Mouse (Mus musculus) midbrain, embryonic 13.5 days (tissue): Measurements from ENCODE around the gene Zfp946. TPM values are rescaled to one million over a fixed set of nuclear protein-coding genes. Genes with fewer than 3 reads are reported as not detected.

Source experiments
- ATAC-seq: fragments of 200-750 bp; cut with Nextera tagmentation; 2 replicates; pipeline ENCODE4 v1.8.0; 2017; ENCODE audit warnings: mild to moderate bottlenecking, moderate TSS enrichment, moderate library complexity
- H3K27ac ChIP-seq: fragments of 300-500 bp; sonication (generic); 2 replicates; pipeline ENCODE4 v1.5.1; 2015; ENCODE audit warnings: inconsistent platforms, mild to moderate bottlenecking, moderate library complexity
- H3K27me3 ChIP-seq: fragments of 300-500 bp; sonication (generic); 2 replicates; pipeline ENCODE4 v1.6.1; 2015; ENCODE audit warnings: mild to moderate bottlenecking, inconsistent platforms
- H3K36me3 ChIP-seq: fragments of 300-500 bp; sonication (generic); 2 replicates; pipeline ENCODE4 v1.6.1; 2015; ENCODE audit warnings: mild to moderate bottlenecking, inconsistent platforms
- H3K4me1 ChIP-seq: fragments of 300-500 bp; sonication (generic); replicated peaks from 2 replicates; pipeline ENCODE4 v1.6.1; 2015; ENCODE audit warnings: inconsistent platforms
- H3K4me2 ChIP-seq: fragments of 300-500 bp; sonication (generic); replicated peaks from 2 replicates; pipeline ENCODE4 v1.6.1; 2015; ENCODE audit warnings: moderate library complexity, mild to moderate bottlenecking, inconsistent platforms
- H3K4me3 ChIP-seq: fragments of 300-500 bp; sonication (generic); replicated peaks from 2 replicates; pipeline ENCODE4 v1.5.1; 2015; ENCODE audit warnings: mild to moderate bottlenecking, inconsistent platforms
- H3K9ac ChIP-seq: fragments of 300-500 bp; sonication (generic); replicated peaks from 2 replicates; pipeline ENCODE4 v1.6.1; 2015; ENCODE audit warnings: mild to moderate bottlenecking, inconsistent platforms
- H3K9me3 ChIP-seq: fragments of 300-500 bp; sonication (generic); 2 replicates; pipeline ENCODE4 v1.6.1; 2016; ENCODE audit warnings: mild to moderate bottlenecking, inconsistent platforms
- WGBS: fragments of 180-500 bp; shearing (Covaris S2); methylation state at CpG from one replicate; pipeline ENCODE4 v1.1.7; 2015; 5-methylcytosine and 5-hydroxymethylcytosine counted together
- polyA plus RNA-seq: library from polyadenylated mRNA; unstranded; fragments of >200 nt; fragmentation: Nextera tagmentation; extraction: Ambion mirVana; gene quantifications from 2 replicates; pipeline ENCODE4 v1.2.1, GENCODE M21; 2015

Gene Zfp946
- polyA plus RNA-seq = 35.2 and 39.4 TPM in 2 replicates

DNA sequence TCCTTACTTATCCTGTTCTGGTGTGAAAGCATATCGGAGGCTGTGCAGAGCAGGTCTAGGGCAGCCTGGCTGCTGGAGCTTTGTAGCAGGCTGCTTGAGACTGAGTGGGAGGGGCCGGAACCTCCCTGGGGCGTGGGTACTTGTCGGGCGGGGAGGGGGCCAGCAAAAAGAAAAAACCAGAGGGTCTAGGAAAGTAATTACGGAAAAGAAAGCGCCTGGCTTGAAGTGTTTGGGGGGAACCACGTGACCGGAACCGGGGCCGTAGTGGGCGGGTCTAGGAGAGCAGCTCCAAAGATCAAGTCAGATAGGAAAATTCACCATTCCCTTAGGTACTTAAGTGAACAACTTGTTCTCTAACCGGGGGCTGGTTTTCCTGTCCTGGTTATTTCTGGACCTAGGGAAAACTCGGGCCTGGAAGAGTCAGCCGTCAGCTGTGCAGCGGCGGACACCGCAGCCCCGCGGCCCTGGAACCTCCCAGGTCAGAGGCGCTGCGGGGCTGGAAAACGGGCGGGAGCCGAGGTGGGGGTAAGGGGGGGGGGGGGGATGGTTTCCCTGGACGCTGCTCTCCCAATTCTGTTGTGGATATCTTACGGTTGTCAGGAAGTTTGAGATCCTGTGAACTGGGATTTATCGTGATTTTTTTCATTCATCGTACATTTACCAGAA is at the start of gene Zfp946:
Gene Zfp946, plus strand, starts transcription at position 271 of the 666 bp plus-strand sequence.
- Histone ChIP-seq H3K4me1 (peaks cover 26% of the 10 kb centered on the region), H3K27ac (peak within 1 kb of the TSS; percentile 85), H3K9me3 (no peaks in the 10 kb centered on the region), H3K36me3 (no peaks in the 10 kb centered on the region), H3K4me3 (peak within 1 kb of the TSS; percentile 59), H3K9ac (peak within 1 kb of the TSS; percentile 76), H3K4me2 (peak within 1 kb of the TSS; percentile 69), H3K27me3 (0 out of 2 replicates have a peak, but pooled peaks cover 3% of the 10 kb centered on the region)
- WGBS = under 1% methylated on average over 28 of the region's 29 CpGs
- ATAC-seq = peak; percentile 98

DNA sequence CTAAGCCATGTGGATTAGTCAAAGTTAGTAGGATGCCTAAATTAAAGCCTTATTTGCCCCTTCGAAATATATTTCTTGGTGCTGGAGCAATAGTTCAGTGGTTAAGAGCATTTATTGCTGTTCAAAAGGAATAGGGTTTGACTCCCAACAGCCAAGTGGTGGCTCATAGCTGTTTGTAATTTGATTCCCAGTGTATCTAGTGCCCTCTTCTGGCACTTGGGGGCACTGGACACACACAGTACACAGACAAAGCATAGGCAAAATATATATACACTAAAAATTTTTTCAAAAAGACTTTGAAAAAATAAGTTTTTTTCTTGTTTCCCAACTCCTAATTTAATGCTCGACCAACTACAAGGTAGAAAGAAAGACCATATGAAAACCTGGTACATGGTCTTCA is 13.3 kb upstream of the Zfp946 start:
- H3K9me3 ChIP-seq = no peaks in the 10 kb centered on the region
- no peak for ATAC-seq
- 74% methylated on average over 2 of the region's 2 CpGs for WGBS
- no peaks in the 10 kb centered on the region for H3K27me3 ChIP-seq
- H3K4me3 ChIP-seq = no peak overlapping the region
- no peaks in the 10 kb centered on the region for H3K4me1 ChIP-seq
- no peak overlapping the region for H3K9ac ChIP-seq
- H3K27ac ChIP-seq = no peak overlapping the region
- no peaks in the 10 kb centered on the region for H3K36me3 ChIP-seq
- no peak overlapping the region for H3K4me2 ChIP-seq

DNA sequence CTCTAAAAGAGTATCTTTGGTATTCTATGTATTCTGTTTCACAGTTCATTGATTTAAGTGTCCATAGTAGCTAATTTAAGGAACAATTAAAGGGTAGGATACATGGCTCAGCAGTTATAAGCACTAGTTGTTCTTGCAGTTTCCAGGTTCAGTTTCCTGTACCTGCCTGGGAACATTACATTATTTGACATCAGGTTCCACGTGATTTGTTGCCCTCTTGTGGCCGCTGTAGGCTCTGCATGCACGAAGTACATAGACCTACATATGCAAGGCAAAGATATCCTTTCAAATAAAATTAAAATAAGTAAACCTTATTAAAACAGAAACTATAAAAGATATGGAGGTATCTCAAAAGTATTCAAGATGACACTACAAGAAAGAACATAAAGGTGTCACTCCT is 6.5 kb upstream of the Zfp946 start:
- no peak overlapping the region for H3K27ac ChIP-seq
- 1% methylated on average over 3 of the region's 3 CpGs for WGBS
- ATAC-seq = peak; percentile 48; the same call in 1 of the 2 replicates
- H3K36me3 ChIP-seq = no peaks in the 10 kb centered on the region
- no peaks in the 10 kb centered on the region for H3K4me1 ChIP-seq
- no peaks in the 10 kb centered on the region for H3K9me3 ChIP-seq
- no peak overlapping the region for H3K9ac ChIP-seq
- H3K27me3 ChIP-seq = 0 out of 2 replicates have a peak, but pooled peaks cover 3% of the 10 kb centered on the region
- H3K4me3 ChIP-seq = no peak overlapping the region
- no peak overlapping the region for H3K4me2 ChIP-seq

DNA sequence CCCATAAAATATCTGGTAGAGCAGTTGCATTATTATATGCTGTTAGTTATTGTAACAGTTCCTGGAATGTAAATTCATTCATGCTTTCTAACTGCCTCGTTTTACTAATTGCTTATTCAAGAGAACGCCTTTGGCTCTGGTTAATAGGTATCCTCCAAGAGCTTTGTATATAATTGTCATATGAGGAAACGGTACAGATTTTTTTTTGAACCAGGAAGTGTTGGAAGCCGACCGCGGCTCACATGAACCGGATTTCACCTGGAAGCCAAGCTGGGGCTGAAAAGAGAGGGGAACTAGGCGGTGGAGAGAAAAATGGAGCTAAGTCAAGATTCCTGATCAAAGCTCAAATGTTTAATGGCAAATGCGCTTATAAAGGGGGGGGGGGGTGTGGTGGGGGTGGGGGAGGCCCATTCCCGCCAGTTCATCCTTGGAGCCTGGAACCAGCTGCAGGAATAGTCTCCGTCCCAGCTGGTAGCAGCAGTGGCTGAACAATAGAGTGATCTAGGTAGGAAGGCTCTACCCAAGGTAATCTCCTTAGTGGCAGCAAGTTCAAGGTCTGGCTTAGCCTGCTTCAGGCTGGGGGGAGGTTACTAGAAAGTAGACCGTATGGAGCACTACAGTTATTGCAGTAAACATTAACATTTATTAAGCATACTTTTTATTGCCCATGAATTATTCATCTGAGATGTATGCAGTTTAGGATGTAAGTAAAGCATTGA is 773 bp downstream of the Zfp946 start:
- Histone ChIP-seq H3K4me1 (peaks cover 26% of the 10 kb centered on the region), H3K36me3 (no peaks in the 10 kb centered on the region), H3K9ac (peak overlapping the region; percentile 76), H3K9me3 (no peaks in the 10 kb centered on the region), H3K27me3 (no peaks in the 10 kb centered on the region), H3K27ac (peak overlapping the region; percentile 85), H3K4me3 (peak overlapping the region; percentile 59), H3K4me2 (peak overlapping the region; percentile 69)
- 2% methylated on average over 12 of the region's 12 CpGs for whole genome bisulfite sequencing
- peak; percentile 43 for ATAC-seq

DNA sequence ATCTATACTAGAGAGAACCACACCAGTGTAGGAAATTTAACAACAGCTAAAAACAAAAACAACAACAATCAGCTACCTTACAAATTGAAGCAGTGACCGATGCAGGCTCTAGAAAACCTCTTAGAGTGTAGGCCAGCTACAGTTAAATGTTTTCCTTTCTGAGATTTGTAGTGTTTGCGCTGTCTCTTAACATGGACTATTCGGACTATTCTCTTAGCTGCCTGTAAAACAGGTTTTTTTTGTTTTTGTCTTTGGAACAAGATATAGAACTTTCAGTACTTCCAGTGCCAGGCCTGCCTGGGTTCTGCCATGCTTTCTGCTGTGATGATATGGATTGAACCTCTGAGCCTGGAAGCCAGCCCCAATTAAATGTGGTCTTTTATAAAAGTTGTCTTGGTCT is 23.7 kb downstream of the Zfp946 start:
- Histone ChIP-seq H3K4me3 (no peak overlapping the region), H3K4me2 (no peak overlapping the region), H3K9me3 (peaks cover 14% of the 10 kb centered on the region), H3K36me3 (peaks cover 32% of the 10 kb centered on the region), H3K27ac (no peak overlapping the region), H3K27me3 (no peaks in the 10 kb centered on the region), H3K9ac (no peak overlapping the region), H3K4me1 (no peaks in the 10 kb centered on the region)
- 95% methylated on average over 3 of the region's 3 CpGs for WGBS
- ATAC-seq = no peak

DNA sequence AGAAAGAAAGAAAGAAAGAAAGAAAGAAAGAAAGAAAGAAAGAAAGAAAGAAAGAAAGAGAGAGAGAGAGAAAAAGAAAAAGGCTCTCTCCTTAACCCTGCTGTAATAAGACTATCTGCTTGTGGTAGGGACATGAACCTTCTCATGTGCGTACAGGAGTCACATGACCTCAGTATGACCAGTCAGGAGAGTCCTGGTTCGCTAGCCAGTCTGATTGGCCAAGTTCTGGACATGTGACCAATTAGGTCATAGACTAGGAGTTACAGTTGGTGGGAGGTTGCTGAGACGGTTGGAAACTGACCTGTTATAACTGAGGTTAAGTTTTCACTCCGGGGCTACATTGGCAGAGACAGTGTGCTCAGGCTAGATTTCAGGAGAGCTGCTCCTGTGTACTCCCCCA is 73.1 kb downstream of the Zfp946 start:
- no peaks in the 10 kb centered on the region for H3K27me3 ChIP-seq
- H3K4me3 ChIP-seq = no peak overlapping the region
- no peak for ATAC-seq
- H3K9me3 ChIP-seq = peaks cover 14% of the 10 kb centered on the region; the same call in 1 of the 2 replicates
- H3K36me3 ChIP-seq = no peaks in the 10 kb centered on the region
- no peaks in the 10 kb centered on the region for H3K4me1 ChIP-seq
- no peak overlapping the region for H3K4me2 ChIP-seq
- no peak overlapping the region for H3K27ac ChIP-seq
- WGBS = 78% methylated on average over 4 of the region's 4 CpGs
- no peak overlapping the region for H3K9ac ChIP-seq

Other genes with a start within 250 kb of the Zfp946 start
- gene Zfp994, start 198.6 kb upstream of the Zfp946 start, polyA plus RNA-seq = 3.9 and 4.6 TPM in 2 replicates
- 12.2 and 12.5 TPM in 2 replicates for gene CT030661.1, start 109.4 kb upstream of the Zfp946 start, polyA plus RNA-seq
- 14.9 and 15.4 TPM in 2 replicates for gene Zfp944, start 62.8 kb upstream of the Zfp946 start, polyA plus RNA-seq
- gene Zfp758, start 62.8 kb upstream of the Zfp946 start, polyA plus RNA-seq = 11.4 and 11.6 TPM in 2 replicates
- gene Vmn2r111, start 149.3 kb downstream of the Zfp946 start, polyA plus RNA-seq = not detected in 2 replicates
- gene Vmn2r112, start 176.7 kb downstream of the Zfp946 start, polyA plus RNA-seq = not detected in 2 replicates